Mouse (Mus musculus): ENCODE measurements around the gene Fstl4.
"Not testable (repeated sequence)": the region's sequence is repeated elsewhere in the genome, so short reads cannot be mapped to it uniquely, and the experiment has no call there.

Fstl4 gene

DNA sequence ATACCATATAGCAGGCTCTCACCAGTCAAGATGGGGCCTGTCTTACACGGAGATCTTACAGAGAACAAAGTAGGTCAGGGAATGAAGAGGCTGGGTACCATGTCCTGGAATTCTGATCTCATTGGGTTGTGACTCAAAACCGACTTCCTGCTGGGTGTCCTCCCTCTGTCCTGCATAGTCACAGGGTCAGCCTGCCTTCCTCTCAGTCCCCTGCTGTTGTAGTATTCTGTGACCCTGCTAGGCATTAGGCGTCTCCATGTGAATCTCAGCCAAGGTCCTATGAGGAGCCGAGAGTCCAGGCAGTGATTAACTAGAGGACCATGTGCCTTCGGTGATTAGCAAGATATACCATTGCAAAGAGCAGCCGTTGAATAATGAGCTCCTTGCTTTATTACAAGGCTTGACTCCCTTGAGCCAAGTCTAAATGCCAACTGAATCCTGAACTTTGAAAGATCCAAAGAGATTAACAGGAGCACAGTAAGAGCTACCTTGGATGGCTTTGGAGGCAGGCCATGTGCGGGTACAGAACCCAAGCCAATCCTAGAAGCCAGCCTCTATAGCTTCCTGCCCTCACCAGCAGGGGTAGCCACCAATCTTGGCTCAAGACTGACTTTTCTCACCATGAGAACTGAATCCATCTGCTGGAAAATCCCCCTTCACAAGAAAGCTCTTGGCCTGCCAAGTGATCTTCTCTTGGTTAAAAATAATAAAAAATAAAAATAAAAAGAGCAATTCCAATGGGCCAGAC lies 264.2 kb downstream of the Fstl4 start:
- no peak for DNase-seq

GRCm38 (mm10) chr11:53031777-53032176 lies 267.3 kb downstream of the Fstl4 start:
- DNase-seq, result no peak

DNA sequence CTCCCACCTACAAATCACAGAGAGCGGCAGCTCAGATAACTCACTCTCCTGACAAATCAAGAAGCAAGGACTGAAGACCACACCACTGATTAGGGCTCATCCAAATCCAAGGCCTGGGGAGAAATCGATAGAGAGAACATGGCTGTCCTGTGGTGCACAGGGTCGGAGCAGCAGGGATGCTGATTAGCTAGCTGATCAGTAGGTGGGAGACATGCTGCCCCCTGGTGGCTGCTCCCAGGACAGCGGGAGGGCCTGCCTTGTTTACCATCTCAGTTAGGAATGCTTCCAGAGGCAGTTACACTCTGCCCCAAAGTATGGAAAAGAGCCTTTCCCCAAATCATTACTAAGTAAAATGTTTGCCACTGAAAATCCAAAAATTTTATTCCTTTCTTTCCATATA lies 267.9 kb downstream of the Fstl4 start:
- peak; percentile 81 for DNase-seq

- DNase-seq, result no peak
Measured at GRCm38 (mm10) chr11:53035414-53035813, 271.0 kb downstream of the Fstl4 start.

DNA sequence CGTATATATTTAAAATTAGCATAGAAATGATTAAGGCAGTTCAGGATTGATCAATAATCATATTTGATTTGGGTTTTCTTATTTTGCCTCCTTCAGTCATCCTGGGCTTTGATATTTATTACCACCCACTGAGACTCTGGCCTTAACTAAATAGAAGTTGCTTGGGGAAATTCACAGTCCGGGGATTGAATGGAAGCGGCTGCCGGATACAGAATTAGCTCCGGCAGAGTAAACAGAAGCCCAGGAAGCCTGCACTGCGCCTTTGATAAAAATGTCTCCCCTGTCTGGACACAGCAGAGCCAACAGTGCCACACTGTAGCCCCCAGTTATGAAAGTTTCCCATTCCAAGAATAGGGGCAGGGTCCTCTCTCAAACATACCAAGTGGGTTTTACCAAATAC lies 282.4 kb downstream of the Fstl4 start:
- DNase-seq, result no peak

DNA sequence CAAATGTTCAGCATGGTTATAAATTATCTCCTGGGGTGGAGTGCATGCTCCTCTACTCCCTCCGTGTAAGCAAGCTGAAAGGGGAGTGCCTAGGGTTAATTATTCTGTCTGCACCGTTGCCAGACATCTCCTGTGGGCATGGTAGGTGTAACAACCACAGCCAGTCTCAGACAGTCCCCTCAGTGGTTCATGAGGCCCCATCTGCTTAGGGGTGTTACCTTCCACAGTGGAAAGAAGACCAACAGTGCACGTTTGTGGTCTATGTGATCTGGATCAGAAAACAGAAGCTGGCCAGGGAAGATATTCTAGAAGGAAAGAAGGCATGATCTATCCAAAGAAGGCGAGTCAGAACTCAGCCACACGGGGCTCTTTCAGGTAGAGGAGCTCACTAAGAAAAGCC lies 289.7 kb downstream of the Fstl4 start:
- no peak for DNase-seq

DNA sequence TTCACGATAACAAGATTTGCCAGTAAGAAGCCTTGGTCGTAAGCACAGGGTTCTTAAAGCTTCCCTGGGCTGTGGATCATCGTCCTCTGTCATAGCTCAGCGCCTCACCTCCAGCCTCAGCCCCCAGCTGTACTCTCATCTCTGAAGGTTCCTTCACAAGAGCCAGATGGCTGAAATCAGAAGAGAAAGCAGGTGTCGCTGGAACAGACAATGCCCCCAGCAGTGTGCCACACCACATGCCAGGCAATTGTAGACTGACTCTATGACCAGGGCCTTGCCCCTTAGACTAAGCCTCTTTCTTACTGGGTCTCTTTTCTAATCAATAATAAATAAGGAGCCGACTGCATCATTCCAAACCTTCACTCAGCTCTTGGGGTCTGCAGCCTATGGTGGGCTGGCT lies 291.5 kb downstream of the Fstl4 start:
- no peak for DNase-seq

- no peak for DNase-seq
Measured at GRCm38 (mm10) chr11:53056781-53057180, 292.3 kb downstream of the Fstl4 start.

DNA sequence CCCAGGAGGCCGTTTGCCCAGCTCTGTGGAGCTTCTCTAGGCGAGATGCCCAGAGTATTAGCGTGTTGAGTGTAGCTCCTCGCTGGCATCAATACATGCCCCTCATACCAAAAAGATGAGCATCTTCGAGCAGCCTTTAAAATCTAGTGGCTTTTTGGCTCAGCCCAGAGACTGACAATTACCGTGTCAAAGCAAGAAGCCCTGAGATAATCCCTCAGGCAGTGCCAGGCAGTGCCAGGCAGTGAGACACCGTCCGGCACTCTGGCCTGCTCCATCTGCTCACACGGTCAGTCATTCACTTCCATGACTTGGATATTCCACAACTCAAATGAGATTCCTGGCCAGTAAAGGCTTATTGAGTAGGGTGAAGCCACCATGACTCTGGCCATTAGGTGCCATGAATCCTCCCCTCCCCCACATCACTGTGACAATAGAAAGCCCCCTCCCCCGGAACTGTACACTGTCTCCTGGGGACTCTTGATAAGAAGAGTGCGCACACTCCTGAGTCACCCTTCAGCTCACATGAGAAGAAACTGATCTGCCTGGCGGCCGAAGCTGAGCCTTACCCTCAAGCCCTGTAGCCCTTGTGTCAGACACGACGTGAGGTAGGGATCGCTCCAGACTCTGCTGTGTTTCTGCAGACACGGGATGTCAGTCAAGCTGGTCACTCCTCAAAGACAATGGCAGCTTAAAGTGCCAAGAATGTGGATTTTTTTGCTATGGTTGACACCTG lies 293.6 kb downstream of the Fstl4 start:
- no peak for DNase-seq

DNA sequence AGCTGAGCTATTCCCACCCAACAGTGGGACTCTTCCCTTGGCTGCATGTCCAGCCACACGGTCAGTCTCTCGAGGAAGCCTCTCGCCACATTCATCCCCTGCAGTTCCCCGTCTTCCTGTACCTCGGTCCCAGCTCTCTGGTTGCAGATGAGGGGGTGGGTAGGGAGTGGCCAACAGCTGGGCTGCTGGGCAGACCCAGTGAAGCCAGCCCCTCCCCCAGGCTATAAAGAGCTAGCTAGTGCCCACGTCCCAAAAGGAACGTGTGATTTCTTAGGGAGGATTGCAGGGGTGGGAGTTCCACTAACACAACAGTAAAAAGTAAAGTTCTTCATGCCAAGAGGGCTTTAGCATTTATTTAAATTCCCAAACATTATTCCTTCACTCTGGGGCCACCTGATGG lies 294.1 kb downstream of the Fstl4 start:
- peak; percentile 21 for DNase-seq

GRCm38 (mm10) chr11:53067699-53068478 lies 303.5 kb downstream of the Fstl4 start:
- DNase-seq, result no peak

DNA sequence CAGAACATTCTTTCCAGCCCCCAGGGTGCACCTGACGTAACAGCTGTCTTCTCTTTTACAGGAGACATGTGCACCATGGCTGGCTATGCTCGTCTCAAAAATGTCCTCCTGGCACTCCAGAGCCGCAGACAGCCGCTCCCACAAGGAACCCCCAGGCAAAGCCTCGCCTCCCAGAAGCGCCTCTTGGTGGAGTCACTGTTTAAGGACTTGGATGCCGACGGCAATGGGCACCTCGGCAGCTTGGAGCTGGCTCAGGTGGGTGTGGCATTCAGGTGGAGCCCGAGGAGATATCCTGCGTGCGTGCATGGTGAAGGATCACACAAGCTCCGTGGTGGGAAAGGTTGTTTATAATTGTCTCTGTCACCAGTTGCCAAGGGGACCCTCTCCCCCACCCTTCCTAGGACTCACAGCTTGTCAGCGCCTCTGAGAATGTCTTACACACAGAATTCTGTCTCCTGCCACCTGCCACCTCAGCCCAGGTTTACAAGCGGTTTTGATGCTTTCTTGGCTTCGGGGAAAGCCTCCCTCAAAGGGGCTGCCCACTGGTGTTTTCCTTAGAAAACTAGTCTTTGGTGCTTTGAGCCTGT lies 304.1 kb downstream of the Fstl4 start:
- peak; percentile 19 for DNase-seq

GRCm38 (mm10) chr11:53069751-53070150 lies 305.3 kb downstream of the Fstl4 start:
- no peak for DNase-seq

DNA sequence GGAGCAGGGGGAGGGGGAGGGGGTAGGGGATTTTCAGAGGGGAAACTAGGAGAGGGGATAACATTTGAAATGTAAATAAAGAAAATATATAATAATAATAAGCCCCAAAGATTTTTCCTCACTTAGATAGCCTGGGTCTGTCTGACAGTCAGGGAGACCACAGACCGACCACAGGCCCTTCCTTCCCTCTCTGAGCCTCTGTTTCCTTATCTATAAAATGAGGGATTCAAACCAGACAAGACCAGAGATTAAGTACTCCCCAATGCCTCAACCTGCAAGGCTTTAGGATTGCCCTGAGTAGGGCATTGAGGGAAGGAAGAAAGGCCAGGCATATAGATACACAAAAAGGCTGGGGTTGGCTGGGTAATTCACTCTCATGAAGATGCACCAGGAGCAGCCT lies 307.2 kb downstream of the Fstl4 start:
- DNase-seq, result no peak

GRCm38 (mm10) chr11:53077641-53078040 lies 313.2 kb downstream of the Fstl4 start:
- no peak for DNase-seq

- DNase-seq, result no peak
Measured at GRCm38 (mm10) chr11:53078419-53079334, 314.2 kb downstream of the Fstl4 start.

- DNase-seq, result no peak
Measured at GRCm38 (mm10) chr11:53081310-53081709, 316.9 kb downstream of the Fstl4 start.

- no peak for DNase-seq
Measured at GRCm38 (mm10) chr11:53085367-53085766, 320.9 kb downstream of the Fstl4 start.

- DNase-seq, result no peak
Measured at GRCm38 (mm10) chr11:53085858-53086565, 321.6 kb downstream of the Fstl4 start.

DNA sequence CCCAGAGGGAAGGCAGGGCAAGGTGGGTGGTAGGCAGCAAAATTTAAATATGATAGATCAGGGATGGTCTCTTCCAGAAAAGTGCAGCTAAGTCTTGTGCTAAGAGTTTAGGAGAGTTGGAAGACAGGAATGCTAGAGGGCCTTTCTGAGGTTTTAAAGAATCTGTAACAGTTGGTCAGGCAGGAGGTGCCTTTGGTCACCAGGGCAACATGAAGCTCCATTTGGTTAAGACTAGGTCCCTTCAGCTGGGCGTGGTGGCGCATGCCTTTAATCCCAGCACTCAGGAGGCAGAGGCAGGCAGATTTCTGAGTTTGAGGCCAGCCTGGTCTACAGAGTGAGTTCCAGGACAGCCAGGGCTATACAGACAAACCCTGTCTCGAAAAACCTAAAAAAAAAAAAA lies 323.5 kb downstream of the Fstl4 start:
- not testable (repeated sequence) for DNase-seq

DNA sequence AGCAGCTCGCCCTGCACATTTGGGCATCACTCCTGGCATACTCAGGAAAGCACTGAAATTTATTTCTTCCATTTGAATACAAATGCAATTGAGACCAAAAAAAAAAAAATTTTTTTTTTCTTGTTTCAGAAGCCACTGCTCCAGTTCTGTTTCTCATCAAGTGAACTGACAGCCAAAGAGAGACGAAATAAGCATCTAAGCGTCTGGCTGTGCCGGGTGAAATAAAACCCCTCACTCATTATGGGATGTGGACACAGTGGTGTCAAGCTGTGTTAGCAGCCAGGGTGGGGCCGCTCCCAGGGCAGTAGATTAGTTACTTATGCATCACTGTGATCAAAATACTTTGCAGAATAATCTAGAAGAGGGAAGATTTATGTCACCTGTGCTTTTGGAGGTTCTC lies 327.2 kb downstream of the Fstl4 start:
- DNase-seq, result no peak

DNA sequence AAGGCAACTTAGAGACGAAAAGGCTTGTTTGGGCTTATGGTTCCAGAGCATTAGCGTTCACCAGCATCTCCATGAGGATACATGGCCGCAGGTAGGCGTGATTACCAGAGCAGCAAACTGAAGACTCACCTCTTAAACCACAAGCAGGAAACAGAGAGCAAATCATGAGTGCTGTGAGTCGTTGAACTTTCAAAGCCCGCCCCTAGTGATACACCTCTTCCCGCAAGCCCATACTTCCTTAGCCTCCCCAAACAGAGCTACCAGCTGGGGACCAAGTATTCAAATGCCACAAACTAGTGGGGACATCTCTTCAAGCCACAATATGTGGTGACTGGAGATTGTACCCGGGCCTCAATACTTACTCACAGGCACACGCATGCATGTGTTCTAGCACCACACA lies 332.4 kb downstream of the Fstl4 start:
- DNase-seq, result no peak
